Mouse (Mus musculus): ENCODE measurements around the gene Pcnt. TPM values are rescaled to one million over a fixed set of nuclear protein-coding genes. Genes with fewer than 3 reads are reported as not detected.

The Pcnt gene
- polyA plus RNA-seq, 1 experiment from 2014 or later, result 6.5 TPM

DNA sequence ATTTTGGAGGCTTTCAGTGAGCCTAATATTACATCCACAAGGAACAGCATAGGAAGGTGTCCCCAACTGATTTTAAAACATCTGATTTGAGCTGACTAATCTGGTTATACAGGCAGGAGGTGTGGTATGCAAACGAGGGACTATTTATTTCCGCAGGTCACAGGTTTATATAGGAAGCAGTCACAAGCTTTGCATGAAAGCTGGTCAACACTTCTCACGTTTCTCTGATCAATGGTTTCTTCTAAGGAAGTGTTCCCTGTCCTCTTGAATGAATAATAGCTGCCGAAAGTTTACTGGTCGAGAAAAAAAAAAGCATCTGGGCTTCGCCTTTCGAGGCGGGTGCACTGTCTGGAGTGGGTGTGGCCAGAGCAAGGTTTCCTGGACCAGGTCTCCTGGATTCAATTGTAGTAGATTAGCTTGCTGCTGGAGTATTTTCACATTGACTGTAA is 96.5 kb downstream of the Pcnt start:
- Histone ChIP-seq H3K4me2 (ENCODE audit: low read length) (peak overlapping the region; percentile 94), H3K9me3 (replicated peaks; ENCODE audit: control insufficient read depth, low read length, poor library complexity, severe bottlenecking) (no peaks in the 10 kb centered on the region), H3K27me3 (ENCODE audit: control insufficient read depth, insufficient read depth, low read depth, low read length) (no peaks in the 10 kb centered on the region), H3K27ac (ENCODE audit: low read length) (no peak overlapping the region), H3K4me1 (ENCODE audit: control insufficient read depth, insufficient read depth, low read length) (peaks cover 24% of the 10 kb centered on the region), H3K4me3 (ENCODE audit: low read depth, low read length) (peak overlapping the region; percentile 86), H3K36me3 (ENCODE audit: control insufficient read depth, insufficient read depth, low read length) (peaks cover 3% of the 10 kb centered on the region; the same call in 1 of the 2 replicates), H3K9ac (ENCODE audit: low read depth, low read length) (peak overlapping the region; percentile 20; the same call in 1 of the 2 replicates)
- 33% methylated on average over 8 of the region's 8 CpGs for WGBS
- no peak for ATAC-seq

- H3K36me3 ChIP-seq (ENCODE audit: control insufficient read depth, insufficient read depth, low read length), result peaks cover 3% of the 10 kb centered on the region; the same call in 1 of the 2 replicates
- H3K4me1 ChIP-seq (ENCODE audit: control insufficient read depth, insufficient read depth, low read length), result peaks cover 24% of the 10 kb centered on the region
- peak overlapping the region; percentile 94 for H3K4me2 ChIP-seq (ENCODE audit: low read length)
- peak overlapping the region; percentile 97 for H3K9ac ChIP-seq (ENCODE audit: low read depth, low read length)
- H3K9me3 ChIP-seq (replicated peaks; ENCODE audit: control insufficient read depth, low read length, poor library complexity, severe bottlenecking), result no peaks in the 10 kb centered on the region
- 5% methylated on average over 12 of the region's 12 CpGs for WGBS
- peak overlapping the region; percentile 86 for H3K4me3 ChIP-seq (ENCODE audit: low read depth, low read length)
- H3K27me3 ChIP-seq (ENCODE audit: control insufficient read depth, insufficient read depth, low read depth, low read length), result no peaks in the 10 kb centered on the region
- no peak; the same call in none of the 2 replicates for ATAC-seq
- H3K27ac ChIP-seq (ENCODE audit: low read length), result peak overlapping the region; percentile 91
These were observed 97.1 kb downstream of the Pcnt start for GRCm38 (mm10) chr10:76345540-76345902.

- Histone ChIP-seq H3K27ac (ENCODE audit: low read length) (peak within 1 kb of the TSS; percentile 91), H3K27me3 (ENCODE audit: control insufficient read depth, insufficient read depth, low read depth, low read length) (no peaks in the 10 kb centered on the region), H3K36me3 (ENCODE audit: control insufficient read depth, insufficient read depth, low read length) (no peaks in the 10 kb centered on the region), H3K9ac (ENCODE audit: low read depth, low read length) (peak within 1 kb of the TSS; percentile 97), H3K9me3 (replicated peaks; ENCODE audit: control insufficient read depth, low read length, poor library complexity, severe bottlenecking) (no peaks in the 10 kb centered on the region), H3K4me3 (ENCODE audit: low read depth, low read length) (peak within 1 kb of the TSS; percentile 86), H3K4me1 (ENCODE audit: control insufficient read depth, insufficient read depth, low read length) (peaks cover 24% of the 10 kb centered on the region), H3K4me2 (ENCODE audit: low read length) (peak within 1 kb of the TSS; percentile 94)
- peak; percentile 94 for ATAC-seq
- WGBS, result under 1% methylated on average over 75 of the region's 94 CpGs
These were observed 97.7 kb downstream of the Pcnt start, which contains the start of gene Dip2a for GRCm38 (mm10) chr10:76344711-76345539. TSS of gene Dip2a (minus strand) at chr10:76345291.

- Histone ChIP-seq H3K27ac (ENCODE audit: low read length) (no peak overlapping the region), H3K9me3 (replicated peaks; ENCODE audit: control insufficient read depth, low read length, poor library complexity, severe bottlenecking) (no peaks in the 10 kb centered on the region), H3K9ac (ENCODE audit: low read depth, low read length) (no peak overlapping the region), H3K4me2 (ENCODE audit: low read length) (no peak overlapping the region), H3K36me3 (ENCODE audit: control insufficient read depth, insufficient read depth, low read length) (no peaks in the 10 kb centered on the region), H3K4me3 (ENCODE audit: low read depth, low read length) (no peak overlapping the region), H3K4me1 (ENCODE audit: control insufficient read depth, insufficient read depth, low read length) (peaks cover 4% of the 10 kb centered on the region; the same call in 1 of the 2 replicates), H3K27me3 (ENCODE audit: control insufficient read depth, insufficient read depth, low read depth, low read length) (no peaks in the 10 kb centered on the region)
- ATAC-seq, result no peak
- 27% methylated on average over 4 of the region's 4 CpGs for WGBS
These were observed 108.2 kb downstream of the Pcnt start for GRCm38 (mm10) chr10:76334350-76334749.

GRCm38 (mm10) chr10:76332040-76332439 is 110.5 kb downstream of the Pcnt start:
- ATAC-seq, result no peak

DNA sequence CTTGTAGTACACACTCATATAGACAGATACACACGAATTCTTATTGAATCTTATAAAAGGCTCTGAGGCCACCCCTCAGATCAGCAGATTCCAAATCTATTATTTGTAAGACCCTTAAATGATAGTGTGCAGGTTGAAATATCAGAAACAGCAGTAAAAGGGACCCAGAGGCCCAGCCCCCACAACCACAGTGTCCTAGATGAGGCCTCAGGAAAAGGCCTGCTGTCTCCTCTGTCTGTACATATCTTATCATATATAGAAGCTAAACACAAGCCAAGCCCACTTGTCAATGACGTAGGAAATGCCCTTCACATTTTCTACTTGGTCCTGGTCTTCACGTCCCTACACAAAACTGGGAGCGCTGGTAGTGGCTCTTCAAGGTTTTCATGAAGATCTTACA is 113.5 kb downstream of the Pcnt start:
- Histone ChIP-seq H3K4me1 (ENCODE audit: control insufficient read depth, insufficient read depth, low read length) (no peaks in the 10 kb centered on the region), H3K27me3 (ENCODE audit: control insufficient read depth, insufficient read depth, low read depth, low read length) (no peaks in the 10 kb centered on the region), H3K4me2 (ENCODE audit: low read length) (no peak overlapping the region), H3K9ac (ENCODE audit: low read depth, low read length) (no peak overlapping the region), H3K27ac (ENCODE audit: low read length) (no peak overlapping the region), H3K4me3 (ENCODE audit: low read depth, low read length) (no peak overlapping the region), H3K9me3 (replicated peaks; ENCODE audit: control insufficient read depth, low read length, poor library complexity, severe bottlenecking) (no peaks in the 10 kb centered on the region), H3K36me3 (ENCODE audit: control insufficient read depth, insufficient read depth, low read length) (no peaks in the 10 kb centered on the region)
- WGBS, result 89% methylated on average over 4 of the region's 4 CpGs
- no peak for ATAC-seq

More at GRCm38 (mm10) chr10:76332040-76332439, 110.5 kb downstream of the Pcnt start:
- H3K27me3 ChIP-seq (ENCODE audit: control insufficient read depth, insufficient read depth, low read depth, low read length), result no peaks in the 10 kb centered on the region
- no peak overlapping the region for H3K27ac ChIP-seq (ENCODE audit: low read length)
- 36% methylated on average over 2 of the region's 2 CpGs for WGBS
- no peaks in the 10 kb centered on the region for H3K36me3 ChIP-seq (ENCODE audit: control insufficient read depth, insufficient read depth, low read length)
- no peaks in the 10 kb centered on the region for H3K9me3 ChIP-seq (replicated peaks; ENCODE audit: control insufficient read depth, low read length, poor library complexity, severe bottlenecking)
- no peak overlapping the region for H3K4me3 ChIP-seq (ENCODE audit: low read depth, low read length)
- no peak overlapping the region for H3K4me2 ChIP-seq (ENCODE audit: low read length)
- H3K9ac ChIP-seq (ENCODE audit: low read depth, low read length), result no peak overlapping the region
- peaks cover 4% of the 10 kb centered on the region; the same call in 1 of the 2 replicates for H3K4me1 ChIP-seq (ENCODE audit: control insufficient read depth, insufficient read depth, low read length)

- WGBS, result 89% methylated on average over 3 of the region's 3 CpGs
- Histone ChIP-seq H3K4me3 (ENCODE audit: low read depth, low read length) (no peak overlapping the region), H3K27ac (ENCODE audit: low read length) (no peak overlapping the region), H3K9ac (ENCODE audit: low read depth, low read length) (no peak overlapping the region), H3K36me3 (ENCODE audit: control insufficient read depth, insufficient read depth, low read length) (no peaks in the 10 kb centered on the region), H3K9me3 (replicated peaks; ENCODE audit: control insufficient read depth, low read length, poor library complexity, severe bottlenecking) (no peaks in the 10 kb centered on the region), H3K4me1 (ENCODE audit: control insufficient read depth, insufficient read depth, low read length) (no peaks in the 10 kb centered on the region), H3K4me2 (ENCODE audit: low read length) (no peak overlapping the region), H3K27me3 (ENCODE audit: control insufficient read depth, insufficient read depth, low read depth, low read length) (no peaks in the 10 kb centered on the region)
- no peak for ATAC-seq
These were observed 114.0 kb downstream of the Pcnt start for GRCm38 (mm10) chr10:76328574-76328973.

- H3K36me3 ChIP-seq (ENCODE audit: control insufficient read depth, insufficient read depth, low read length), result no peaks in the 10 kb centered on the region
- no peak for ATAC-seq
- no peaks in the 10 kb centered on the region for H3K4me1 ChIP-seq (ENCODE audit: control insufficient read depth, insufficient read depth, low read length)
- no peak overlapping the region for H3K4me2 ChIP-seq (ENCODE audit: low read length)
- no peak overlapping the region for H3K4me3 ChIP-seq (ENCODE audit: low read depth, low read length)
- H3K9ac ChIP-seq (ENCODE audit: low read depth, low read length), result no peak overlapping the region
- H3K27ac ChIP-seq (ENCODE audit: low read length), result no peak overlapping the region
- H3K27me3 ChIP-seq (ENCODE audit: control insufficient read depth, insufficient read depth, low read depth, low read length), result no peaks in the 10 kb centered on the region
- H3K9me3 ChIP-seq (replicated peaks; ENCODE audit: control insufficient read depth, low read length, poor library complexity, severe bottlenecking), result no peaks in the 10 kb centered on the region
- WGBS, result 71% methylated on average over 6 of the region's 6 CpGs
These were observed 116.1 kb downstream of the Pcnt start for GRCm38 (mm10) chr10:76326304-76327006.

- Histone ChIP-seq H3K27me3 (ENCODE audit: control insufficient read depth, insufficient read depth, low read depth, low read length) (no peaks in the 10 kb centered on the region), H3K9me3 (replicated peaks; ENCODE audit: control insufficient read depth, low read length, poor library complexity, severe bottlenecking) (no peaks in the 10 kb centered on the region), H3K4me1 (ENCODE audit: control insufficient read depth, insufficient read depth, low read length) (no peaks in the 10 kb centered on the region), H3K27ac (ENCODE audit: low read length) (no peak overlapping the region), H3K4me3 (ENCODE audit: low read depth, low read length) (no peak overlapping the region), H3K36me3 (ENCODE audit: control insufficient read depth, insufficient read depth, low read length) (peaks cover 33% of the 10 kb centered on the region), H3K9ac (ENCODE audit: low read depth, low read length) (no peak overlapping the region), H3K4me2 (ENCODE audit: low read length) (no peak overlapping the region)
- ATAC-seq, result no peak
- 88% methylated on average over 12 of the region's 12 CpGs for WGBS
These were observed 125.0 kb downstream of the Pcnt start for GRCm38 (mm10) chr10:76317623-76318022.

Data from midbrain, embryonic 16.5 days (tissue).